Mouse (Mus musculus): ENCODE data around the gene Arfgap1. TPM values are rescaled to one million over a fixed set of nuclear protein-coding genes. Genes with fewer than 3 reads are reported as not detected.

The Arfgap1 gene
- total RNA-seq (2022): 10 to 100 TPM; 50.9 to 76.4 (median 62.9) TPM

DNA sequence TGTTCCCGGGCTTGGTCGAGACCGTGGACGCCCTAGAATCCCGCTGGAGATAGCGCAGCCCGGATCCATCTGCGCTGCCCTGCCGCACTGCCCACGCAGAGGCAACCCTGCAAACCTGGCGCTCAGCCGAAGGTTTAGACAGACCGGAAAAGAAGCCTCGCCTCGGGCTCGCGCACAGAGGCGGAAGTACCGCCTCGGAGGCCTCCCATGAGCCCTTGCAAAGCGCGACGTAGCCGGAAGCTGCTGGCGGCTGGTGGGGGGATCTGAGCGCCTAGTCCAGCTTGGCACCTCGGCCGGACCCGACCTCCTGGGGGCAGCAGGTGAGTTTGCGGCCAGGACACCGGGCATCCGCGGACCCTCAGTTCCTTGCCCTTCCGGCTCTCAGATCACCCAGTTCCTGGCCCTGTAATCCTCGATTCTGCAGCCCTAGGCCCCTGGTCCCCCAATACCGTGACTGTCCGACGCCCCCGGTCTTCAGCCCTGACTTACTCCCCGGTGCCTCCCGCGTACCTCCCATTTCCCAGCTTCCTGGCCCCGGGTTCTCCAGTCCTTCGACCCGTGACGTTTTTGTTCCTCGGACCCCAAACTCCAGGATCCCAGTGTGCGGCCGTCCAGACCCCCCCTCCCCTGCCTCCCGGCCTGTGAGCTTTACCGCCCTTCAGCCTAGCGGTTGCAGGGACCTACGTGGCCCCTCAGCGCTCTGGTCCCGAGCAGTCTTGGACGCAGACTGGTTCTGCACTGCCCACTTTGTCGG lies at the start of gene Arfgap1:
Gene Arfgap1 (plus strand): TSS at position 216 of the 754 bp plus-strand sequence.
- DNase-seq: peak; percentile 90

DNA sequence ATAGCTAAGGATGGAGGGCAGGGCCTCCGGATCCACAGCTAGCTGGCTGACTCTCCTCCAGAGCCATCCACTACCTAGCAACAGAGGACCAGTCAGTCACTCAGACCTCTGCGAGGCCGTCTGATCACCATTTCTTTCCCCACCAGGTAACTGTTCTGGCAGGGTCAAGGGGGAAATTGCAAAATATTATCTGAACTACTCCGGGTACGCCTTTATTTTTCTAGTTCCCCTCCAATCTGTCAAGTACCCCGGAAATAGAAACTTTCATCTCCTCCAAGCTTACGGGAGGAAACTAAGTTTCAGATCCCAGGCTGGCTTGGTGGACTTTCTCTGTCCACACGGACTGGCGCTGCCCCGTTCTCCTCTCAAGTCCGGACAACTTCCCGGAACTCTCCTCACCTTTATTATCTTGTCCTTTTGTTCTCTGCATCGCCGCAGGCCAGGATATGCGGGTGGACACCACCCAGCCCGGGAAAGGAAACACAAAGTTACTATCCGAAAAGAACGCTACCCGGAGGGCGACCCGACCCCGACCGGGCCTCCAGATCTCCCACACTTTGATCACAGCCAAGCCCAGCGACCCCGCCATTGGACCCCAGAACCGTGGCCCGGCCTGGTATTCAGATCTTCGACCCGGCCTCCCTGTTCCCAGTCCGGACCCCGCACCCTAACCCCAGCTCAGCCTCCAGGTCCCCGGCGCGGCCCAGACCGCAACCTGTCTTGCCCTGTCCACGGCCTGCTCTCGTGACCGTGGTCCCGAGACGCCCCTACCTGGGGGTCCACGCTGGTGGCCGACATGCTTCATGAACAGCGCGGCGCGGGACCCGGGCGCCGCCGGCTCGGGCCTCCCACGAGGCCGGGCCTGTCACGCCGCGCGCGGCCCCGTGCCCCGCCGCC lies 46.9 kb upstream of the Arfgap1 start:
- peak; percentile 29 for DNase-seq

DNA sequence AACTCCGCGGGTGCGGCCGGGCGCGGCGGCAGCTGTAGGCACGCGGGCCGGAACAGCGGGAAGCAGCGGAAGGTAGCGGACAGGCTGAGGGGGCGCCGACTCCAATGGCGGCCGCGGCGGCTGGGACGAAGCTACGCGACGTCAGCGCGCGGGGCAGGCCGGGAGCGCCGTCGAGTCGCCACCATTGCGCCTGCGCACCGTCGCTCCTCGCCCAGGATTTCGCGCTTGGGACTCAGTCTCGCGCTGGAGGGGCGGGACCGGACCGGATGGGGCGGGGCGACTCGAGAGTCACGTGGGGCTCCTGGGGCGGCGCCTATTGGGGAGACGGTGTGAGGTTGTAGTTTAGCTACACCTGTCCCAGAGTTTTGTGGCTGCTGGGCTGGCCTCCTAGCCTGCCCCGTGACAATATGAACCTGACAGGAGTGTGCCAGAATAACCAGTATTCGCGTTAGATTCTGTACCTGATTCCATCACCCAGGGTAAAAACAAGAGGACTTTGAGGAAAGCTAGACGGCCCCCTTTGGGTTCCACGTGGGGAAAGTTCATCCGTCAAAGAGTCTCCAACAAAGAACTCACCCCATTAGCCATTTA lies 46.1 kb upstream of the Arfgap1 start, which contains the start of gene Ythdf1:
Gene Ythdf1 (minus strand): TSS at position 140 of the 591 bp plus-strand sequence.
- DNase-seq: peak; percentile 95

DNA sequence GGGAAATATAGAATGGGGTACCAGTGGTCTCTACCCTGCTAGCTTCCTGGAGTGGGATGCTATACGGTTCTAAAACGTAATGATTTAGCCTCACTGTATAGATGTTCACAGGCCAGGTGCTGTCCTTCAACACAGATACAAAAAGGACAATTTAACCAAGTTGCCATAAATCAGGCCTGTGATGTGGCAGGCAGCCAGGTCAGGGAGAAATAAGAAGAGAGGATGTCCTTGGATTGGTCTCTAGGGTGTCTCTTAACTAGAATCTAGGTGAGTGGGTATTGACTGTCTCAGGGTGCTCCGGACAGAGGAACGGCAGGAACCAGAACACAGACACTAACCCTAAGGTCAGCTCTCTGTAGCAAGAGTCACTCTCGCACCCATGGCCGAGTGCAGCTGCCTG lies 44.3 kb upstream of the Arfgap1 start:
- no peak for DNase-seq

DNA sequence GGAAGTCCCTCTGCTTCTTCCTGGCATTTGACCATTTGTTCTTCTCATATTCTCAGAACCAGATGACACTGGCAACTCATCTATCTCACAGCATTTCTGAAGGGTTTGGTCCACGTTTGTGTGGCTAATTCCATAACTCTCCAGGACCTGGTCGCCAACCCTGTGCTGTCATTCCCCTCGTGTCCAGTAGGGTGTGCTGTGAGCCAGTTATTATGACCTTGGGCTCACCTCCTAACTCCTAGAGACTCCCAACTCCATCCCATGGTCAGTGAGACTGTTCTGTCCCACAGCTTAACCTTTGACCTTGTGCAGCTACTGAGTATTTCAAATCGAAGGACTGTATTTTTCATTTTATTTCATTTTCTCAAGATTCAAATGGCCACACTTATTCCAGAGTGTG lies 41.8 kb upstream of the Arfgap1 start:
- peak; percentile 41 for DNase-seq

DNA sequence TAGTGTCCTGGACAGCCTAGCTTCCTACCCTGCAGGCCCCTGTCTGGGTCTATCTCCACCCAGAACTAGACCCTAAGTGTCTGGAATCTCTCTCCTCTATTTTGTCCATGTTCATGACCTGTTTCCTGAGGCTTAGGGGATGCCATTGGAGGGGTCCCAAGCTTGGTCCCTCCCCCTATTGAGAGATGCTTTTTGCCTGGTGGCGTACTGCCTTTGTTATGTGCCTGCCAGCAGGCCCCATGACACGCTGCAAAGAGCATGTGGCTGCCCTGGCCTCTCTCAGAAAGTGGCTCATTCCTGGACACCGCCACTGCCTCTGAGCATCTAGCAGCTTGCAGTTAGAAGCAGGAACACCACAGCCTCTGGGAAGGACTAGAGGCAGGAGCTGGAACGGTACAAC lies 38.3 kb upstream of the Arfgap1 start, which contains the start of gene Birc7:
Gene Birc7 (plus strand): TSS at position 301 of the 400 bp plus-strand sequence.
- no peak for DNase-seq

DNA sequence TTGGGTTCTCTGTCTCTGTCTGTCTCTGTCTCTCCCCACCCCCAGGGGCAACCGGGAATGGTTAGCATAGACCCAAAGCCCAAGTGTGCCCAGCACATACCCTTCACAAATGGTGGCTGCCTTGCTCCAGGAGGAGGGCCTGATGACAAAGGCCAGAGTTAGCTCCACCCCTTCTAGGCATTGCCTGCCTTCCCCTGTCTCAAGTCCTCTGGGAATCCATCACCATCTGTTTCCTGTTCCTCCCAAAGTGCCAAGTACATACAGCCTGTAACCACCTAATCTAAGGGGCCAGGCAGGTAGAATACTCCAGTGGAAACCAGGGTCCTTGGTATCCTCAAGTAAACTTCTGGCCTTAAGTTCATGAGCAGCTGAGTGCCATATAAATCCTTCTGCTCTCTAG lies 34.6 kb upstream of the Arfgap1 start:
- no peak for DNase-seq

DNA sequence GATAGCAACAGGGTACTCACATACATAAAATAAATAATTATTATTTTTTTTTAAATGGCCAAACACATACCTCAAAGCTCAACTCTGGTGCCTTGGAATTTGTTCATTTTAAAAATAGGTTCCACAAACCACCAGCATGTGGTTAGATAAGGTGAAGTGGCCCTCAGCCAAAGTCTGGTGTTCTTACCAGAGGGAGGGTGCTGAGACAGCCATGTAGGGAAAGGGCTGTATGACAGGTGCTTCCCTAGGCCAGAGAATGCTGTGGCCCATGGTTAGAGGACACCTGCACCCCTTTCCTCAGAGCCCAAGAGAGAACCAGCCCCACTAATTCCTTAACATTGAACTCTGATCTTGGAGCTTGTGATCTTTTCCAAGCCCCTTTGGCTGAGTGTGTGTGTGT lies 26.8 kb upstream of the Arfgap1 start:
- no peak for DNase-seq

DNA sequence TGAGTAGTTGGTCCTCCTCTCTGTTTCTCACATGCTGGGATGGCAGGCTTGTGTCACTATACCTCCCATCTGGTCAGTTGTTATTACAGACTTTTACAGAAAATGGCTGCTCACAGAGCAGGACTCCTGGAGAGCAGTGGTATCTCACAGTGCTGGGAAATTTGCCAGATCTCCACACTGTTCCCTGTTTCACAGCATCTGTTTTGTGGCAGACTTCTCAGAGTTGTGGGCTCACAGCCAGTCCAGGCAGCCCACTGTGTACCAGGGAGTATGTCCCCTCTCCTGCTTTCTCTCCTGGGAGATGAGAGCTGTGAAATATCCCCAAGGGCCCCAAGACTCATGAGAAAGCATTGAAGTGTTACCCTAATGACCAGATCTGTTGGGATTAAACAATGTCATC lies 25.2 kb upstream of the Arfgap1 start:
- DNase-seq: no peak

DNA sequence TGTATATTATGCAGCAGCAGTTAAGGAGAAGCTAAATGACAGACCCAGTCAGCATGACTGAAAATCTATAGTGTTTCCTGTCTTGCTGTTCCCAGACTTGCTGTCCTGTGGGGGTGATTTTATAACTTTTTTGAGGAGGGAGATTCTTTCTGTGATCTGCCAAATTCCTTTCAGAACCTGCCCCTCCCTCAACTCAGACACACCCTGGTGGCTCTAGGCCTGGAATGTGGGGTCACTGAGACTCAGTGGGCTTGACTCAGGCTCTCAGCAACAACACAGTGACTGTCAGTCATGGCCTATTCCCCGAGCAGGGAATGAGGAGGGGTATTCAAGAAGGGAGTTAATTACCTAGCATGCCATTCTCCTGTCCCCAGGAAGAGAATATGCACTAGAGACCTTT lies 17.1 kb upstream of the Arfgap1 start:
- DNase-seq: no peak

DNA sequence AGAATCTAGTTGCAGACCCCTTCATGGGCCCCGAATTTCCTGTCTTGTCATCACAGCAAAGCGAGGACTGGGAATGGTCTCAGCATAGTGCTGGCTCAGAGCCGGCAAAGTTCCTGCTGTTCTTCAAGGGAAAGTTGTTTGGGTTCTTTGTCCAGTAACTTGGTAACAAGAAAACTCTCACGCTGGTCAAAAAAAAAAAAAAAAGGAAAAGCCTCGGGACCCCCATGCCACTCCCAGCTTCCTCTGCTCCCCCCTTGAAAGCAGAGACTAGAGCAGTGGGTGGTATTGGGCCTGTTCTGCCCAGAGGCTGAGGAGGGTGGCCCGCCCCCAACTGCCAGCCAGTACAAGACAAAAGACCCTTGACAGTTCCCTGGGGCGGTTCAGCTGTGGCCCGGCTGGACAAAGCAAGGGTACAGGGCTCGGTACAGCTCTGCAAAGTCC lies 14.3 kb upstream of the Arfgap1 start:
- DNase-seq: no peak

DNA sequence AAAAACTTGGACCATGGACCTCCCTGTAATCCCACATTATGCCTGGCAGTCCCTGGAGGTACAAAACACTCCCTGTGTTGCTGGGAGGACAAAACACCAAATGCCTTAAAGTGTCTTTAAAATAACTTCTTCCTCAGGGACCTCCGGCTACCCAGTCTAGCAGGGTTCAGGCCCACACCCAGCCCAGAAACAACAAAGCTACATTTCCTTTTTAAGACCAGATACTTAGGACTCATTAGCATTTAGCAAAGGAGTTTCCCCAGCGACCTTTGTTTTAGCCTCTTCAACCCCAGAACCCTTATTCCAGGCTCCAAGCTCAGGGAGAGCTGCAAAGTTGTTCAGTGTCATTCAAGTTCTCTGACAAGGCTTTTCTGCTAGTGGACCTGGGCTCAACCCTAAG lies 13.4 kb upstream of the Arfgap1 start:
- DNase-seq: no peak

DNA sequence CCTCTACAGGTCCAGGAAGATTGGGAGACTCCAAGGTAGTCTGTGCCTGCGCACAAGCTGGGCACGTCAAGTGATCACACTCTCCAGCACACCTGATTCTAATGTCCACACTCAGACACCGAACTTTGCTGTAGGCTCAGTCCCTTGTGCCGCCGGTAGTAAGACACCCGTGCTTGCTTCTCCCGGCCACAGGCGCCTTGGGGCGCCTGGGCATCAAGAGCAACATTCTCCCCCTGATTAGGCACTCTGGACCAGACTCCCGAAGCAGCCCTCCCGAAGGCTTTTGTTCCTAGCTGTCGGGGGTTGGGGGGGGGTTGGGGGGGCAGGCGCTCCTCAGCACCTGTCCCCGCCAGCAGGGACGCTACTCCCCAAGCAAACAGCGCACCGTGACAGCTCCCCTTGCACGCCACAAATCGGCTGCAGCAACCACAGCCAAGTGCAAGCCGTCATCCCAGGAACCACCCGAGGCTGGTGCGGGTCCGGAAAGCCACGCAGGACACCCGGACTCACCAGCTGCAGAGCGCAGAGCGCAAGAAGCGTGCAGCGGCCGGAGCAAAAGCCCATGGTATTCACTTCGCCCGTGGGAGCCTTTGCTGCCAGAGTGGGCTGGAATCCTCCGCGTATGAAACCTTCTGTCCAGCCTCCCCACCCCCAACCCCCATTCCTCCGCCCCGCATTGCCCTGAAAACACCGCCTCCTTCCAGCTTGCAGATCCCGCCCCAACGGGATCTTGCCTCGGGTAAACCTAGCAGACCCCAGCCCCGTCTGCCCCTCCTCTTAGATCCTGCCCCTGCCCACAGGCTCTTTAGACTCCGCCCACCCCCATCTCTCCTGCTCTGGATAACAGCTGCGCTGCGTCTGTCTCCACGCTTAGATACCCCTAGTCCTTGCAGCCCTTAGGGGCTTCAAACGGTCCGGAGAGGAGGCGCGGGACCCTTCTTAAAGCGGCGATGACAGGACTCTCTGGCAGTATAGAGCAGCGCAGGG lies 12.7 kb upstream of the Arfgap1 start, which contains the start of gene Nkain4:
Gene Nkain4 (minus strand): TSS at position 639 of the 987 bp plus-strand sequence.
- no peak for DNase-seq

DNA sequence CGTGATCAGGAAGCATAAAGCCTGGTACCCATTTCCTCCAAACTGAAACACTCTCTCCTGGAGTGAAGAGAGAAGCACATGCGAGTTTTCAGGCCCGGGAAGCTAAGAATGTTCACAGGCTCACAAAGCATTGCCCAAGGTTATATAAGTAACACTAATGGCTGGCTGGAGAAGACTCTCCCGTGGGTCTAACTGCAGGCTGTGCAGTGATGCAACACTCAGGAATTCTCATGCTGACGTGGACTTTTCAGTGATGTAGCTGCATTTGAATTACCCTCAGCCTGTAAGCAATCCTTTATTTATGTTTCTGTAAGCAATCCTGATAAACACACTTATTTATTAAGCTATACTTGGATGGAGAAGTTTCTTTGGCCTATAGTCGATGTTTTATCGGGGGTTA lies 7.4 kb upstream of the Arfgap1 start:
- no peak for DNase-seq

DNA sequence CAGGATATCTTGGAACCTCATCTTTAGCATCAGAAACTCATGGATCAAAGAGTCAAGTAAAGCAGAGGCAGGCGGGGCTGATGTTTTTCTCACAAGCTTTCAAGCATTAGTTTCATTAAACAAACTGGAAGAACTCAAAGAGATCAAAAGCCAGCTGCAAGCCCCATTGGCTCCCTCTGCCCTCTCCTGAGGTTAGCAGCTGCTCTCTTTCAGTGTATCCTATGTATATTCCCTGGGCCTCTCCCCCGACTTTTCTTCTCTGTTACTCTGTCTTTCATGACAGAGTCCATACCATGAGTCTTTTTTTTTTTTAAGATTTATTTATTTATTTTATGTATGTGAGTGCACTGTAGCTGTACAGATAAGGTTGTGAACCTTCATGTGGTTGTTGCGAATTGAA lies 6.8 kb upstream of the Arfgap1 start:
- no peak for DNase-seq

DNA sequence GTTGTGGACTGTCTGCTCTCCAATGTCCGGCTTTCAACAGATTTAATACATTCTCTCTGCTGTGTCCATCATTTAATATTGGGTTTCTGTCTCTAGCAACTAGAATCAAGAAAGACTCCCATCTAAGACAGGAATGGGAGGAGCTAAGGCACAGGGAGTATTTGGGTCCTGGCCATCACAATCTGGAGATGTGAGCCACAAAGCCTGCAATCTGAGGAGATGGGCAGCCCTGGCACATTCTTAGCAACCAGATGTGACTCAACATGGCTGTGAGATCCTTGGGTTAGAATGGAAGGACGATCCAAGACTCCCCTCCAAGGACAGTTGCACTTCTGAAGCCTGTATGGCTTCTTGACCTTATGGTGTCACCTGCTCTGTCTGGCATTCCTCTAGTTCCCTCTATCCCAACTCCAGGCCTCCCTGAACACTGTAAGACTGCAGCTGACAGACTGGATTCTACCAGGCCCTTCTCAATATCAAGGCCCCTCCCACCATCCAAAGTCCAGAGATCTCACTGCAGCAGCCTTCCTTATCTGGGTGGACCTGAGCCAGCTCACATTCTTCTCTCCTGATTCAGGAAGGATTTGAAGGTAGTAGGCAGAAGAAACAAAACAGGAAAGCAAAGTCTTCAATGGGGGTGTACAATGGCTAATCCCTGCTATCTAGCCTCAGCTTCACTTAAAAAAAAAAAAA lies 4.3 kb upstream of the Arfgap1 start:
- DNase-seq: no peak

DNA sequence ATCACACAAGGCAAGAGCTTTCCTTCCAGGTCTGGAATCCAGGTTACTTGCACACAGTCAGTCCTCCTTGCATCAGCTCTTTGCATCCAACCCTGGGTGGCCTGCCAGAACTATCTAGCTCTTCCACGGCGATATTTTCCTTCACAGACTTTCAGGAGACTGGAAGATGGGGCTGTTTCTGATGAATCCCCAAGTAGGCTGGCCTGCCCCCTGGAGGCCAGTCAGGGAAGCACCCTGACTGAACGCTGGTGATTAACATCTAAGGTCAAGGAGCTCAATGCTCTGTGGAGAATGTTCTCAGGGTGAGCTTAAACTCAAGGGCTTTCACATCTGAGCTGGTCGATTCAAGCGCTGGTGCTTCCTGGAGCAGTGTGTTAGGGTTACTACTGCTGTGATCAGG lies 3.1 kb upstream of the Arfgap1 start:
- peak; percentile 46 for DNase-seq

DNA sequence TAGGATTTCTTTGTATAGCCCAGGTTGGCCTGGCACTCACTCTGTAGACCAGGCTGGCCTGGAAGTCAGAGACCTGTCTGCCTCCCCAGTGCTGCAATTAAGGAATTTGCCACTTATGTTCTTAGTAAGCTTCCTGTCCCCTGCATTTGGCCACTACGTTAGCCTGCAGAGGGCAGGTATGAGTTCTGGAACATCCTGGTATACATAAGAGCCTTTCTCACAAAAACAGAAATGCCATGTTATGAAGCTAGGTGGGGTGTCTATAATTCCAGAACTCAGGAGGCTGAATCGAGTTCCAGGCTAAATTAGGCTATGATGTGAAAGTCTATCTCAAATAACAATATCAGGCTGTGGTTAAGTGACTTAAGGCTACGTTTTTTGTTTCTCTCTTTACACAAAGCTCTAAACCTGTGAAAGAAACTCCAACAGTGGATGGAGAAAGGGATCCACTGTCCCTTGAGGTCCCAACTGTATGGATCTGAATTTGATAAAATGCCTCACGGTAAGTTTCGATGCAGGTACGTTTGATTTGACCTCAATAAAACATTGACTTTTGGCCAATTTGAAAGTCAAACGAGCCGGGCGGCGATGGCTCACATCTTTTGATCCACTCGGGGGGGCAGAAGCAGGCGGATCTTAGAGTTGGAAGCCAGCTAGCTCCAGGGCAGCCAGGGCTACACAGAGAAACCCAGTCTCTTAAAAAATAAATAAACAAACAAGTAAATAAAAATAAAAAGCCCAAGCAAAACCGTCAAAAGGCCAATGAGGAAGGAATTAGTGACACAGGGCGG lies 738 bp upstream of the Arfgap1 start:
- no peak for DNase-seq

DNA sequence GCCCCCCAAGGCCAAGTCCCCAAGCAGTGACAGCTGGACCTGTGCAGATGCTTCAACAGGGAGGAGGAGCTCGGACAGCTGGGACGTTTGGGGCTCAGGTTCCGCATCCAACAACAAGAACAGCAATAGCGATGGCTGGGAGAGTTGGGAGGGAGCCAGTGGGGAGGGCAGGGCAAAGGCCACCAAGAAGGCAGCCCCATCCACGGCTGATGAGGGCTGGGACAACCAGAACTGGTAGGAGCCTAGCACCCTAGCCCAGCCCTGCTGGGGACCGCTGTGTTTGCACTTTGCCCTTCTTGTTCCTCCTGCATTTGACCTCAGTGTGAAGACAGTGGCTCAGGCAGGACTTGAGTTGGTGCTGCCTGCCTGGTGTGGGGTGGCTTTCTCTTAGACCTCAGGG lies 14.1 kb downstream of the Arfgap1 start:
- no peak for DNase-seq

DNA sequence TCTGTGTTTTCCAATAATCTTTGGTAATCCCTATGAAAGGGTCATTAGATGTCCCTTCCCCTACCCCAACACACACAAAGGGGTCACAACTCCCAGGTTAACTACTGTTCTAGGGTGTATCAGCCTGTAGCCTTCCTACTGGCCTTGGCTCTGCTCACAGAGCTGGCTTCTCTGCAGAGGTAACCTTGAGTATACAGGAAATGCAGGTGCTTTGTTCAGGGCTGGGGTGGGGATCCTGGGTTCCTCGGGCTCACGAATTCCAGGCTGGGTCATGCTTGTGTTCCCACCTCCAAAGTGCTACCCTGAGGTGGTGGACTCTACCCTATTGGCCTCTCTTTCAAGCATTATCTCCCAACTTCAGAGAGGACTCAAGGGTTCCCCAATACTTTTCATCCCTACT lies 18.6 kb downstream of the Arfgap1 start:
- no peak for DNase-seq
